Mouse (Mus musculus) lung, postnatal 0 days (tissue): ENCODE measurements around the gene Slc5a4a.

Experiments used
- CTCF ChIP-seq: IDR thresholded peaks from 2 replicates; pipeline ENCODE4 v1.5.1; 2016; ENCODE audit warnings: antibody characterized with exemption, mild to moderate bottlenecking
- EP300 ChIP-seq: IDR thresholded peaks from 2 replicates; pipeline ENCODE4 v1.6.1; 2016; ENCODE audit warnings: antibody characterized with exemption, mild to moderate bottlenecking, control low read depth

DNA sequence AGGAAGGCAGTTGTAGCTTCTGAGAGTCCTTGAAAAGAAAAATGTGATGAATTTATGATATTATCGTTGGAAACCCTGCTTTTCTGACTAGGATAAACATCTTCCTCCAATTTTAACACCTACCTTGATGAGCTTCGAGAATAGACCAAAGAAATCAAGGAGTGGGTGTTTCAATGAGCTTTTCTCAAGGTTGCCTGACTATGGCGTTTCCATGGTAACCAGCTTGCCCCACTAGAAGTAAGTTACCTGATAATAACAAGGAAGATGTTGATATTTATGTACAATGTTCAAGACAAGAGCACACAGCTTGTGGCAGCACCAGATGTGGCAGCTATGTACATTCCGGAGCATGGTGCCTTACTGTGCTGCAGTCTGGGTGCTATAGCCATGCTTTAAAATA is 14.7 kb upstream of the Slc5a4a start:
- TF ChIP-seq CTCF (no peak), EP300 (no peak)
